ENCODE assay signal across 12 mouse cellular contexts in the genomic region with DNA sequence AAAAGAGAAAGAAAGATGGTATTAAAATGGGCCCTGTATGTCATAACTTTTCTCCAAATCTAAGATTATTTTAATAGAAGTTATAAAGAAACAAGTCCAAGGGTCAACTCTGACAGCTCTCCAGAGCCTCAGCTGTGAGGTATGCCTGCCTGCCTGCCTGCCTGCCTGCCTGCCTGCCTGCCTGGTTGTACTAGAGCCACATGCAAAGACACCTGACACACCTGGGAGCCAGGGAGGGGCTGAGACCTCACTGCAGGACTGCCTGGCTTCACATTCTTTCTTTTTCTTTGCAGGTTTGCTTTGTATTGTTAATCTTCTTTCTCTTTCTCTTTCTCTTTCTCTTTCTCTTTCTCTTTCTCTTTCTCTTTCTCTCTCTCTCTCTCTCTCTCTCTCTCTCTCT. TPM values are rescaled to one million over a fixed set of nuclear protein-coding genes. Genes with fewer than 3 reads are reported as not detected.
"Had no signal": no experiment of that assay in that cellular context is flagged by ENCODE, and none has a peak within 500 bp of the region (broad histone marks: within the 10 kb centered on the region; RNA-seq: fewer than 3 reads in every experiment).

No protein-coding gene starts in this region.

- H3K4me2 ChIP-seq: liver, embryonic 11.5 days; liver, embryonic 15.5 days had no signal

- ATAC-seq: lung, postnatal 0 days had no signal

- H3K4me1 ChIP-seq: liver, embryonic 15.5 days had no signal

- H3K27ac ChIP-seq: layer of hippocampus, adult 2 months; limb, embryonic 10.5 days; liver, embryonic 15.5 days; stomach, postnatal 0 days had no signal

- H3K27me3 ChIP-seq: liver, embryonic 15.5 days had no signal

- H3K9me3 ChIP-seq: limb, embryonic 10.5 days; liver, embryonic 15.5 days had no signal

- H3K36me3 ChIP-seq: liver, embryonic 15.5 days had no signal

- H3K4me3 ChIP-seq: layer of hippocampus, adult 2 months; limb, embryonic 10.5 days; liver, embryonic 15.5 days had no signal

- H3K9ac ChIP-seq: liver, embryonic 15.5 days had no signal

- DNase-seq: kidney, adult 18-20 months; kidney, postnatal 10 days; lung, adult 2 months; lung, postnatal 36 days; thymus, postnatal 14 days had no signal

RNA-seq across cellular contexts. Expression of gene Nkx6-2, which starts 53.4 kb away (rescaled TPM):
- polyA plus RNA-seq: kidney, embryonic 14.5 days; limb, embryonic 10.5 days; liver, embryonic 15.5 days had no signal
